Mouse (Mus musculus): ENCODE measurements around the gene Xpo6.
A peak's percentile ranks its signal among the peaks of the same experiment; 100 is the strongest.

Xpo6 gene

GRCm38 (mm10) chr7:126191471-126191870 lies 8.8 kb downstream of the Xpo6 start:
- DNase-seq: no peak

GRCm38 (mm10) chr7:126189517-126189916 lies 10.8 kb downstream of the Xpo6 start:
- no peak for DNase-seq

DNA sequence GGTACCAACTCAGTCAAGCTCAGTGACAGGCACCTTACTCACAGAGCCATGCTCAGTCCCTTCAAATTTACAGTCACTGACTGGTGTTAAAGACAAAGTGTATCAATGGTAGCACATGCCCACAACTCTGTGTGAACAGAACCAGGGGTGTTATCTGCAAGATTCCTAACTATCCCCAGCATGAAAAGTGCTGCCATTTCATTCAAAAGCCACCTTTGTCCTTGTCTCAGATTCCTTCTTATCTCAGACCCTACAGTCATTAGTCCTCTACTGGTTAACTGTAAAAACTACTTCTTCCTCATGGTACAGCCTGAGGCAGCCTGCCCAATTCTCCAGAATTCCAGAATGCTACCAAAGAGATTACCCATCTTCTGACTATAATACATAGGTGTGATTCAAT lies 14.3 kb downstream of the Xpo6 start:
- no peak for DNase-seq

DNA sequence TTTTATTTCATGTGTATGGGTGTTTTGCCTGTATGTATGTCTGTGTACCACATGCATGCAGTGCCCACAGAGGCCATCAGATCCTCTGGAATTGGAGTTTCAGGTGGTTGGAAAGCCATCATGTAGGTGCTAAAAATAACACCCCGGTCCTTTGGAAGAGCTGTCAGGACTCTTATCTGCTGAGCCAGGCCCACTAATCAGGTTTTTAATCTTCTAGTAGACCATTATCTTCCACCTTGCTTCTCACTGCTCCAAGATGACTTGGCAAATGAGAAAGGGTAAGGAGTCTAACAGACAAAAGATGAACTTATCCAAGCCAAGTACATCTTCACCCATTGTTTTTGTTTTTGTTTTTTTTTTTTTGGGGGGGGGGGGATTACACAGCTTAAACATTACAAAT lies 16.7 kb downstream of the Xpo6 start:
- DNase-seq: no peak

DNA sequence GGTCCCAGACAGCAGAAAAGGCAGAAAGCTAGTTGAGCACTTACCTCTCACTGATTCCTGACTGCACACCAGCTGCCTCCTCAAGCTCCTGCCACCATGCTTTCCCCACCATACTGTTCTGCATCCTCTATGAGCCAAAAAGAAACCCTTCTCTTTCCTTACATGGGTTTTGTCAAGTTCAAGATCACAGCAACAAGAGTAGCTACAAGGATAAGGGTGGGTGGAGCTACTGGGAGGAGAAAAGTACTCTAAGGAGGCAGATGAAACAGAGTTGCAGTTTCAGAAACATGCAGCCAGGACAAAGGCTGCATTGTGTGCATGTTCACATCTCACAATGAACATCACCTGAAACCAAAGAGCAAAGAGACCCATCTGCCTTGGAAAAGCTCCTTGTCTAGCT lies 18.8 kb downstream of the Xpo6 start:
- no peak for DNase-seq

GRCm38 (mm10) chr7:126180956-126181355 lies 19.3 kb downstream of the Xpo6 start:
- peak; percentile 17 to 58 for DNase-seq

DNA sequence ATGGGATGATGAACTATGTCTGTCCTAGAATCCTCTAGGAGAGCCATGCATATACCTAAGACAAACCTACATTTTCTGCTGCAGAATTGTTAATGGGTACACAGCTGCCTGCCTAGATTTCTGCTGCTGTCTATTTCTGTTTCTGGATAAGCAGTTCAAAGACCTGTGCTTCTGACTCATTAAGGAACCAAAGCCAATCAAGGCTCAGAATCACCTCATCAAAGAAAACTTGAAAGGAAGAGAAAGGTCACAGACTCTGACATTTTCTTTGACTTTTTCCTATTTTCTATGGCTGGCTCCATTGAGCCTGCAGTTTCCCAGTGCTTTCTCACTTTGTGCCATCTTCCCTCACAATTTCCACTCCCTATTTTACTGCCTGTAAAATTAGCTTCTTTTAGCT lies 21.5 kb downstream of the Xpo6 start:
- no peak for DNase-seq

DNA sequence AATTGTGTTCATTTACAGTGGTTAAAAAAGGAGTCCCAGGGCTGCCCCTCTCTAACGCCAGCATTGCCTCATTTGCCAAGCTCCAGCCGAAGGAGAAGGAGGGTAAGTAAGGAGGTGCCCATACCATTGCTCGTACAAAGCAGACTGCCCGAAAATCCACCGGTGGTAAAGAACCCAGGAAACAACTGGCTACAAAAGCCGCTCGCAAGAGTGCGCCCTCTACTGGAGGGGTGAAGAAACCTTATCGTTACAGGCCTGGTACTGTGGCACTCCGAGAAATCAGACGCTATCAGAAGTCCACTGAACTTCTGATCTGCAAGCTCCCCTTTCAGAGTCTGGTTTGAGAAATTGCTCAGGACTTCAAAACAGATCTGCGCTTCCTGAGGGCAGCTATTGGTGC lies 24.3 kb downstream of the Xpo6 start:
- DNase-seq: no peak

- no peak for DNase-seq
Measured at GRCm38 (mm10) chr7:126175456-126175855, 24.8 kb downstream of the Xpo6 start.

DNA sequence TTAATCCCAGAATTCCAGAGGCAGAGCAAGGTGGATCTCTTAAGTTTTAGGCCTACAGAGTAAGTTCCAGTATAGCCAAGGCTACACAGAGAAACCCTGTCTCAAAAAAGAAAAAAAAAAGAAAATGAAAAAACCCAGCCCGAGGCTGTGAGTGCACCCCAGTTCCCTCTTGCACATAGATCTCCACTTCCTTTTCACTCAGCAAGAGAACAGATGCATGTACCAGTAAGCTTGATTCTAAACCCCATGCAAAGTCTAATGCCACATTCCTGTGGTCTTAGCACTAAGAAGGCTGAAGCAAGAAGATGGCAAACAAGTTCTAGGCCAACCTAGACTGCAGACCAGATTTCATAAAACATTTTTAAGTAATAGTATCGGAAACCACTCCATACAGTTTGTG lies 25.4 kb downstream of the Xpo6 start:
- DNase-seq: no peak

- DNase-seq: peak; percentile 49 to 55
Measured at GRCm38 (mm10) chr7:126172001-126172400, 28.3 kb downstream of the Xpo6 start.

DNA sequence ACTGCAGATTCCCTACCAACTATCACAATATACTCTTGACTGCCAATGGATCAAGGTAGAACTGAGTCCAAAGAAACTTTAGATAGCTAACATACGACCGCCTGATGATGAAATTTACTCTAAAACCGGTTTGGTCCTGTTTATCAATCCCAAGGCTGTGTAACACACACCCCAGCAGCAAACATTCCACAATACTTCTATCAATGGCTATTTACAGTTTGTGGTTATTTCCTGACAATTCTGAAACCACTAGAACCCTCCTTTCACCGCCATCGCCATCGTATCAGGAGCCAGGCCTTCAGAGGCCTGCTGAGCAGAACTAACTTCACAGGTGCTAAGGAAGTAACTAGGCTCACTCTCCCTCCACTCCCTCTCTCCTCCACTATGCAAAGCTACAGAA lies 31.7 kb downstream of the Xpo6 start:
- DNase-seq: no peak

- peak; percentile 36 to 41 for DNase-seq
Measured at GRCm38 (mm10) chr7:126167426-126167825, 32.9 kb downstream of the Xpo6 start.

DNA sequence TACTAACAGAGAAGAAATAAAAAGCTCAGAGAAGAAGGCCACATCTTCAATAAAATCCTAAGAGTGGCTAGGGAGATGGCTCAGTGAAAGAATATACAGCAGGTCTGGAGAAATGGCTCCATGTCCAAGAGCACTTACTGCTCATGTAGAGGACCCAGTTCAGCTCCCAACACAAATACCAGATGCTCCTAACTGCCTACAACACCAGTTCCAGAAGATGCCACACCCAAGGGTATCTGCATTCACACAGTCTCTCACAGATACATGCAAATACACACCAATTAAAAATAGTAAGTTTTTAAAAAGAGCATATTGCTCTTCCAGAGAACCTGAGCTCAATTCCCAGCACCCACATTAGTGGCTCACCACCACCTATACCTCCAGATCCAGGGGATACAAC lies 33.7 kb downstream of the Xpo6 start:
- no peak for DNase-seq

DNA sequence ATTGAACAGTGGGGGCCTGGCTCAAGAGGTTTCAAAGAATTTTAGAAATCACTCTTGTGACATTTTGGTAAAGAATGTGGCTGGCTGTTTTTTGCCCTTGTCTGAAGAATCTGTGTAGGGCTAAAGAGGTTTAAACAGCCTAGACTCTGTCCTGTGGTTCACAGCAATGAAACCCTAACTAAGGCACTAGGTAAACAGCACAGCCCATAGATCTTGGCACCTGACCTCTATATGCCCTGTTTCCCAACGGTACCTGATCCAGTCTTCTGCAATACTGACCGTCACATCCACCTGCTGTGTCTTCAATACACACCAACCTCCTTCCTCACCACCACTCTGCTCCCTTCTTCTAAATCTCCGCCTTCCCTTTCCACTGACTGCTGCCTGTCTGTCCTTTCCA lies 42.1 kb downstream of the Xpo6 start:
- no peak for DNase-seq

GRCm38 (mm10) chr7:126155746-126156145 lies 44.6 kb downstream of the Xpo6 start:
- no peak for DNase-seq

- DNase-seq: no peak
Measured at GRCm38 (mm10) chr7:126154731-126155130, 45.6 kb downstream of the Xpo6 start.

- no peak for DNase-seq
Measured at GRCm38 (mm10) chr7:126152324-126152723, 48.0 kb downstream of the Xpo6 start.

DNA sequence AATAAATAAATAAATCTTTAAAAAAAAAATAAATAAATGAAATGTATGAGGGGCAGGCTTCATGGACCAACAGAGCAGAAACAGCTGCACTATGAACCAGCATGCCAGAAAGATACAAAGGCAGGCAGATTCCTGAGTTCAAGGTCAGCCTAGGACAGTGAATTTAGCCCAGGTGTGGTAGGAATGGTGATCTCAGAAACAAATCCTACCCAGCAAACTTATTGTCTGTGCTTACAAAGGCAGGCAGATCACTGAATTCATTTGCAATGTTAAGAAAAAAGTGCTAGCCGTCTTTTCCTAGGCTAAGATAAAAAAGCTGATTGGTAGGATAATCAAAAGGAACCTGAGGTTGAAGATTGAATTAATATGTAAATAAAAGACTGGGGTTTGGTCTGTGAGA lies 54.1 kb downstream of the Xpo6 start:
- no peak for DNase-seq

- DNase-seq: no peak
Measured at GRCm38 (mm10) chr7:126144364-126144763, 55.9 kb downstream of the Xpo6 start.

GRCm38 (mm10) chr7:126137850-126138249 lies 62.5 kb downstream of the Xpo6 start:
- no peak for DNase-seq

DNA sequence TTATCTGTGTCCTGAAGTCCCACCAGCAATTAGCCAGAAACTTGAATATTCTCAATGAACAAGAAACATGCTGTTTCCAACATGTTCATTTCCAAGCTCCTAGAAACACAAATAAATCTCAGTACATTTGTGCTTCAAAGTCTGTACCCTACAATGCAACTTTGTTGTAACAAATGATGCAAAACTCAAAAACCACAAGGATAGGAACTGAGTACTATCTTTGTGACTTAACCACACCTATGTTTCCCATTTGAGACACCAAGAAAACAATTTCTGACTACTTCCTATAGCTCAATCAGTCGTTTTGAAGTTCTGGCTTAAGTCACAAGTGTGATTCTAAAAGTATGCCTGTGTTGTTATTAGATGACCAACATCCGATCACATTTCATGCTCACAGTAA lies 64.9 kb downstream of the Xpo6 start:
- no peak for DNase-seq

- DNase-seq: no peak
Measured at GRCm38 (mm10) chr7:126134634-126135321, 65.5 kb downstream of the Xpo6 start.

- no peak for DNase-seq
Measured at GRCm38 (mm10) chr7:126127673-126128072, 72.6 kb downstream of the Xpo6 start.

GRCm38 (mm10) chr7:126126502-126126901 lies 73.8 kb downstream of the Xpo6 start:
- no peak for DNase-seq
